Mouse (Mus musculus) lung, postnatal 10 days (tissue): Measurements from ENCODE around the gene Cnnm4.
A peak's percentile ranks its signal among the peaks of the same experiment; 100 is the strongest.

ENCODE experiments used
- DNase-seq: peaks from one replicate; pipeline ENCODE4 v3.0.0; 2021

Gene Cnnm4

GRCm38 (mm10) chr1:36474646-36475045 is 3.2 kb downstream of the Cnnm4 start:
- no peak for DNase-seq

GRCm38 (mm10) chr1:36475480-36476110 is 4.2 kb downstream of the Cnnm4 start:
- no peak for DNase-seq

- no peak for DNase-seq
These were observed 5.0 kb downstream of the Cnnm4 start for GRCm38 (mm10) chr1:36476426-36476825.

- DNase-seq = no peak
These were observed 6.9 kb downstream of the Cnnm4 start for GRCm38 (mm10) chr1:36478343-36478795.

GRCm38 (mm10) chr1:36479903-36480899 is 8.8 kb downstream of the Cnnm4 start:
- DNase-seq = peak; percentile 35

- DNase-seq = no peak
These were observed 12.4 kb downstream of the Cnnm4 start for GRCm38 (mm10) chr1:36483825-36484224.

- no peak for DNase-seq
These were observed 13.7 kb downstream of the Cnnm4 start for GRCm38 (mm10) chr1:36485080-36485479.

GRCm38 (mm10) chr1:36487111-36487510 is 15.7 kb downstream of the Cnnm4 start:
- no peak for DNase-seq

- DNase-seq = no peak
These were observed 18.2 kb downstream of the Cnnm4 start for GRCm38 (mm10) chr1:36489661-36490060.

GRCm38 (mm10) chr1:36492416-36493139 is 21.2 kb downstream of the Cnnm4 start:
- DNase-seq = peak; percentile 83

- DNase-seq = no peak
These were observed 21.9 kb downstream of the Cnnm4 start for GRCm38 (mm10) chr1:36493299-36493698.

GRCm38 (mm10) chr1:36496719-36497118 is 25.3 kb downstream of the Cnnm4 start:
- peak; percentile 38 for DNase-seq

- no peak for DNase-seq
These were observed 25.9 kb downstream of the Cnnm4 start for GRCm38 (mm10) chr1:36497312-36497711.

GRCm38 (mm10) chr1:36501261-36501660 is 29.8 kb downstream of the Cnnm4 start:
- peak; percentile 76 for DNase-seq

- DNase-seq = peak; percentile 18
These were observed 36.8 kb downstream of the Cnnm4 start for GRCm38 (mm10) chr1:36508238-36508637.

- peak; percentile 100 for DNase-seq
These were observed 40.0 kb downstream of the Cnnm4 start, which contains the start of gene Cnnm3 for GRCm38 (mm10) chr1:36511289-36512021. Gene Cnnm3 (plus strand): TSS chr1:36511867.

GRCm38 (mm10) chr1:36512089-36512965 is 40.9 kb downstream of the Cnnm4 start:
- peak; percentile 36 for DNase-seq

- no peak for DNase-seq
These were observed 41.5 kb downstream of the Cnnm4 start for GRCm38 (mm10) chr1:36512966-36513280.

GRCm38 (mm10) chr1:36513310-36513709 is 41.9 kb downstream of the Cnnm4 start:
- DNase-seq = no peak

GRCm38 (mm10) chr1:36513718-36514117 is 42.3 kb downstream of the Cnnm4 start:
- peak; percentile 66 for DNase-seq

GRCm38 (mm10) chr1:36518259-36518658 is 46.8 kb downstream of the Cnnm4 start:
- DNase-seq = no peak
